ENCODE assay signal across 8 mouse cellular contexts in the genomic region with DNA sequence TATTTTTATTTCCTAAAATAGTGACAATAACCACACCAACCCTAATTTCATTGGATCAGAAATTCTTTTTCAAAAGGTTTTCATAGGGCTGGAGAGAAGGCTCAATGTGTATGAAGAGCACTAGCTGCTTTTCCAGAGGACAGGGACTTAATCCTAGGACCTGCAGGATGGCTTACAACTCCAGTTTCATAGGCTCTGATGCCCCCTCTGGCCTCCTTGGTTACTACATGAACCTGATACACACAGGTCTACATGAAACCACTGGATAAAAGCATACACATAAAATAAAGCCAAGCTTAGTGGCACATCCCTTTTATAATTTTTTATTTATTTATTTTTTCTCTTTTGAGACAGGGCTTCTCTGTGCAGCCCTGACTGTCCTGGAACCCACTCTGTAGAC. TPM values are rescaled to one million over a fixed set of nuclear protein-coding genes. Genes with fewer than 3 reads are reported as not detected.
DNase-seq lines count a peak whose midpoint lies in the region; ATAC-seq lines count a peak whose summit lies in the region.

No protein-coding gene starts in this region.

- no peak for ATAC-seq in frontal cortex, adult (ENCODE audit: low TSS enrichment)

- no peaks in the 10 kb centered on the region; the same call in 1 of the 2 replicates for H3K9me3 ChIP-seq in forebrain, embryonic 10.5 days

- H3K36me3 ChIP-seq in forebrain, embryonic 10.5 days (replicated peaks), result no peaks in the 10 kb centered on the region

- H3K27me3 ChIP-seq in forebrain, embryonic 10.5 days (ENCODE audit: poor library complexity, severe bottlenecking), result no peaks in the 10 kb centered on the region

- H3K27ac ChIP-seq in forebrain, embryonic 10.5 days, result no peak overlapping the region

- H3K4me1 ChIP-seq in forebrain, embryonic 10.5 days, result no peaks in the 10 kb centered on the region

- DNase-seq in heart, adult 18-20 months, result peak; percentile 4 to 36
- DNase-seq in heart, postnatal 25 days (ENCODE audit: low spot score), result no peak
- DNase-seq in testis, postnatal 10 days (ENCODE audit: low spot score), result peak; percentile 70
- no peak for DNase-seq in testis, postnatal 14 days (ENCODE audit: low spot score)
- DNase-seq in cerebellum, postnatal 4 days (ENCODE audit: low spot score in 2 of 2), result peak; percentile 26 to 27
- DNase-seq in lung, postnatal 10 days, result peak; percentile 61
- DNase-seq in forebrain, embryonic 10.5 days (ENCODE audit: extremely low spot score, low spot score), result no peak

- intact Hi-C loops in heart, postnatal 25 days (cut with DNase I), result no loop called here

- H3K4me3 ChIP-seq in forebrain, embryonic 10.5 days, result no peak overlapping the region

RNA-seq across cellular contexts. Expression of a gene that starts 9.5 kb away (rescaled TPM):
- 10 to 100 TPM; 20.0 to 23.1 TPM for total RNA-seq in heart, adult 18-20 months (2021)
- 10 to 100 TPM; 16.4 to 21.5 TPM for total RNA-seq in heart, postnatal 25 days (2021)
- polyA plus RNA-seq in forebrain, embryonic 10.5 days (2016; fragmentation: Nextera tagmentation; extraction: Ambion mirVana), result 26.2 and 29.9 TPM in 2 replicates

RNA-seq across cellular contexts. Expression of a gene that starts 43.7 kb away (rescaled TPM):
- 10 to 100 TPM; 65.8 to 77.0 TPM for total RNA-seq in heart, adult 18-20 months (2021)
- total RNA-seq in heart, postnatal 25 days (2021), result 10 to 100 TPM; 81.5 to 86.2 TPM
- polyA plus RNA-seq in forebrain, embryonic 10.5 days (2016; fragmentation: Nextera tagmentation; extraction: Ambion mirVana), result 107 and 110 TPM in 2 replicates

Comparison
In these comparisons a context has a peak if more than half of its experiments do, and no peak if none do; other contexts are left out.
1. DNase-seq: peak in heart, adult 18-20 months (2 of 2), testis, postnatal 10 days (single experiment), cerebellum, postnatal 4 days (2 of 2) and lung, postnatal 10 days (single experiment); none in heart, postnatal 25 days (single experiment), testis, postnatal 14 days (single experiment) and forebrain, embryonic 10.5 days (single experiment).